Mouse (Mus musculus): ENCODE measurements around the gene Gse1. TPM values are rescaled to one million over a fixed set of nuclear protein-coding genes. Genes with fewer than 3 reads are reported as not detected.

Gene Gse1
- total and polyA plus RNA-seq, 3 experiments = 12.1 to 24.3 (median 21.0) TPM

DNA sequence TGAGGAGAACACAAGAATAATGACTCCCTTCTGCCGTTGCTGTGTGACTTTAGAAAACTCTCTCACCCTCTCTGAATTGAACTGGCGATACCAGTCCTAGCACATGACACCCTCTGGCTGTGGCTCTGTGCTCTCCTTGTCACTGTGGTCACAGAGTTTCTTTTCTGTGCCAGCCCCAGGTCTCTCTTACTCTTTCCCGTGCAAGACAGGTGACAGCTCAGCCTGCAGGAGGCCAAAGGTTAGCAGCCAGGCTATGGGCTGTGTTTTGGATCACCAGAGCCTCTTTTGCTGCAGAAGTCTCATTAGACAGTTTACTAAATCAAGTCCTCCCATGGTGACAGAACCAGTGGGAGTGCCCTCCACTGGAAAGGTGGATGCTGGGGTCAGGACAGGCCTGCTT lies 145.4 kb downstream of the Gse1 start:
- H3K9ac ChIP-seq (ENCODE audit: low read depth, low read length) = no peak overlapping the region
- DNase-seq = no peak
- H3K27ac ChIP-seq = no peak overlapping the region
- intact Hi-C loops (cut with DNase I) = no loop called here
- no peaks in the 10 kb centered on the region for H3K27me3 ChIP-seq (ENCODE audit: control insufficient read depth, insufficient read depth, low read length)
- TF ChIP-seq CTCF (IDR thresholded peaks at IDR 0.05) (no peak), POLR2A (IDR thresholded peaks at IDR 0.05; ENCODE audit: insufficient read depth, low read depth, low read length) (no peak), EP300 (IDR thresholded peaks at IDR 0.05; ENCODE audit: insufficient read depth, low read depth, low read length) (no peak)
- H3K79me2 ChIP-seq (replicated peaks; ENCODE audit: control insufficient read depth, insufficient read depth, low read length) = no peaks in the 10 kb centered on the region
- H3K4me3 ChIP-seq = no peak overlapping the region
- H3K36me3 ChIP-seq (ENCODE audit: control insufficient read depth, insufficient read depth, low read length) = no peaks in the 10 kb centered on the region
- peaks cover 28% of the 10 kb centered on the region for H3K4me1 ChIP-seq (ENCODE audit: control insufficient read depth, insufficient read depth, low read length)
- 73% methylated on average over 3 of the region's 3 CpGs for WGBS

DNA sequence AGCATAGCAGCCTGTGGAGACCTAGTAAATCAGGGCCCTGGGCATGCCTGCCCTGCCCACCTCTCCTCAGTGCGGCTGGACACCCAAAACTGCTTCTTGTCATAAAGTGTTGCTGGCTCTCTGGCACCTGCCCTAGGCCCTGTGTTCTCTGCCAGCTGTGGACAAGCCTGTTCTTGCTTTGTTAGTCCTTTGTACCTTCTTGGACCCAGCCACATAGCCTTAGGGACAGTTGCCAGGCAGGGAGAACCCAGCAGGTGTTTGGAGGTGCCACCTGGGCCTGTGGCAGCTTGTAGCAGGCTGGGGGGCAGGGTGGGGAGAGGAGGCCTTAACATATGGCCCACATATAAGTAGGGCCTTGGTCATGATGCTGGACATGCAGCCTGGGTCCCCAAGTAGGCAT lies 145.8 kb downstream of the Gse1 start:
- Histone ChIP-seq H3K4me1 (ENCODE audit: control insufficient read depth, insufficient read depth, low read length) (peaks cover 27% of the 10 kb centered on the region), H3K9ac (ENCODE audit: low read depth, low read length) (no peak overlapping the region), H3K27me3 (ENCODE audit: control insufficient read depth, insufficient read depth, low read length) (no peaks in the 10 kb centered on the region), H3K79me2 (replicated peaks; ENCODE audit: control insufficient read depth, insufficient read depth, low read length) (no peaks in the 10 kb centered on the region), H3K27ac (no peak overlapping the region), H3K36me3 (ENCODE audit: control insufficient read depth, insufficient read depth, low read length) (no peaks in the 10 kb centered on the region), H3K4me3 (no peak overlapping the region)
- intact Hi-C loops (cut with DNase I) = no loop called here
- TF ChIP-seq CTCF (IDR thresholded peaks at IDR 0.05) (no peak), POLR2A (IDR thresholded peaks at IDR 0.05; ENCODE audit: insufficient read depth, low read depth, low read length) (no peak), EP300 (IDR thresholded peaks at IDR 0.05; ENCODE audit: insufficient read depth, low read depth, low read length) (no peak)
- 85% methylated on average over 1 of the region's 1 CpGs for WGBS
- no peak for DNase-seq

DNA sequence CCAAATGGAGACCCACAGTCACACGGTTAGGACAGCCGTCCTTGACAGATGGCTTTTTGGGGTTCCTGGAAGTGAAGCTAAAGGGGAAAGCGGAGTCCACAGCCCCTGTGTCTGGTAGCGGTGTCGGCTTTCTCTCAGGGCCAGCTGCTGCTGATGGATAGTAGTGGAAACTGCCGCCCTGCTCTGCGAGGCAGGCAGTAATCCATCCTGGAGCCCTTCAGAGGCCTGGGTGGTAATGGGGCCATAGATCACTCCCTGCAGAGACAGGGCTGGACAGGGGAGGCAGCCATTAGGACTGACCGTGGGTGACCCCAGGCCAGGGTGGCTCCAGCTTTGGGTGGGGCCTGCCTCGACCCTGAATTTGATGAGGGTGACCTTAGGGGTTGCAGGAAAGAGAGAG lies 146.3 kb downstream of the Gse1 start:
- no peak overlapping the region for H3K27ac ChIP-seq
- intact Hi-C loops (cut with DNase I) = no loop called here
- no peaks in the 10 kb centered on the region for H3K27me3 ChIP-seq (ENCODE audit: control insufficient read depth, insufficient read depth, low read length)
- no peak overlapping the region for H3K4me3 ChIP-seq
- H3K79me2 ChIP-seq (replicated peaks; ENCODE audit: control insufficient read depth, insufficient read depth, low read length) = no peaks in the 10 kb centered on the region
- no peak for DNase-seq
- TF ChIP-seq CTCF (IDR thresholded peaks at IDR 0.05) = no peak
- no peak for TF ChIP-seq POLR2A (IDR thresholded peaks at IDR 0.05; ENCODE audit: insufficient read depth, low read depth, low read length)
- no peak for TF ChIP-seq EP300 (IDR thresholded peaks at IDR 0.05; ENCODE audit: insufficient read depth, low read depth, low read length)
- peaks cover 23% of the 10 kb centered on the region for H3K4me1 ChIP-seq (ENCODE audit: control insufficient read depth, insufficient read depth, low read length)
- no peaks in the 10 kb centered on the region for H3K36me3 ChIP-seq (ENCODE audit: control insufficient read depth, insufficient read depth, low read length)
- WGBS = 88% methylated on average over 9 of the region's 9 CpGs
- no peak overlapping the region for H3K9ac ChIP-seq (ENCODE audit: low read depth, low read length)

DNA sequence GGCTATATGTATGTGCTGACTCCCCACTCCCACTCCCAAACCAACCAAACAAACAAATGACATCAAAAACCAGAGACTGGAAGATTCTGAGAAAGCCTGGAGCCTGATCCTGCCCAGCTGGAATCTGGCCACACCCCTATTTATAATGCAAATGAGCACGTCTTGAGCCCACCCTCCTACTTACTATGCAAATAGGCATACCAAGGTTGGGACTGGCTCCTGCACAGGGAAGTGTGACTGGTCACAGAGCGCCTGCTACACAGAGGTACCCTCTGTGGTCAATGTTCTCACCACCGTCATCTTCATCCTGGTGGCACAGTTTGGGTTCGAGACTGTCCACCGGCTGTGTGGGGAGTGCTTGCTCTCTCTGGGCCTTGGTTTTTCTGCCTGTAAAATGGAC lies 146.9 kb downstream of the Gse1 start:
- H3K27ac ChIP-seq = no peak overlapping the region
- no peaks in the 10 kb centered on the region for H3K27me3 ChIP-seq (ENCODE audit: control insufficient read depth, insufficient read depth, low read length)
- no peak overlapping the region for H3K9ac ChIP-seq (ENCODE audit: low read depth, low read length)
- no peak for DNase-seq
- H3K4me1 ChIP-seq (ENCODE audit: control insufficient read depth, insufficient read depth, low read length) = peaks cover 18% of the 10 kb centered on the region
- H3K4me3 ChIP-seq = no peak overlapping the region
- no peaks in the 10 kb centered on the region for H3K36me3 ChIP-seq (ENCODE audit: control insufficient read depth, insufficient read depth, low read length)
- WGBS = 74% methylated on average over 5 of the region's 5 CpGs
- no peaks in the 10 kb centered on the region for H3K79me2 ChIP-seq (replicated peaks; ENCODE audit: control insufficient read depth, insufficient read depth, low read length)
- TF ChIP-seq POLR2A (IDR thresholded peaks at IDR 0.05; ENCODE audit: insufficient read depth, low read depth, low read length) (no peak), EP300 (IDR thresholded peaks at IDR 0.05; ENCODE audit: insufficient read depth, low read depth, low read length) (no peak), CTCF (IDR thresholded peaks at IDR 0.05) (no peak)
- intact Hi-C loops (cut with DNase I) = no loop called here

DNA sequence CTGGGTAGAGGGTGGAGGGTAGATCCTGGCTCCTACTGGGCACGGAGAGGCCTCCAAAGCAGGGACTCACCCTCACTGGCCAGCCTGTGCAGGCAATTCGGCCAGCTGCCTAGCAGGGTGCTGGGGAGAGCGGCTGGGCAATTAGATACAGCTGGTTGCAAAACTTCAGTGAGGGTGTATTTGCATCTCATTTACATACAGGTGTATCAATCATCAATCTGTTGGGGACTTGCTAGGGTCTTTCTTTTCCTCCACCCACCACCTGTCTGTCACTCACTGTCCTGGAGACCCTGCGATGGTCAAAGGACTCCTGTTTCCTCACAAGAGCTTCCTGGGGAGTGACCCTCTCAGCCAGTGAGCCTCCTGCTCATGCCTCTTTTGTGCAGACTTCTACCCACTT lies 148.0 kb downstream of the Gse1 start:
- Histone ChIP-seq H3K9ac (ENCODE audit: low read depth, low read length) (no peak overlapping the region), H3K27ac (no peak overlapping the region), H3K4me1 (ENCODE audit: control insufficient read depth, insufficient read depth, low read length) (peaks cover 11% of the 10 kb centered on the region)

DNA sequence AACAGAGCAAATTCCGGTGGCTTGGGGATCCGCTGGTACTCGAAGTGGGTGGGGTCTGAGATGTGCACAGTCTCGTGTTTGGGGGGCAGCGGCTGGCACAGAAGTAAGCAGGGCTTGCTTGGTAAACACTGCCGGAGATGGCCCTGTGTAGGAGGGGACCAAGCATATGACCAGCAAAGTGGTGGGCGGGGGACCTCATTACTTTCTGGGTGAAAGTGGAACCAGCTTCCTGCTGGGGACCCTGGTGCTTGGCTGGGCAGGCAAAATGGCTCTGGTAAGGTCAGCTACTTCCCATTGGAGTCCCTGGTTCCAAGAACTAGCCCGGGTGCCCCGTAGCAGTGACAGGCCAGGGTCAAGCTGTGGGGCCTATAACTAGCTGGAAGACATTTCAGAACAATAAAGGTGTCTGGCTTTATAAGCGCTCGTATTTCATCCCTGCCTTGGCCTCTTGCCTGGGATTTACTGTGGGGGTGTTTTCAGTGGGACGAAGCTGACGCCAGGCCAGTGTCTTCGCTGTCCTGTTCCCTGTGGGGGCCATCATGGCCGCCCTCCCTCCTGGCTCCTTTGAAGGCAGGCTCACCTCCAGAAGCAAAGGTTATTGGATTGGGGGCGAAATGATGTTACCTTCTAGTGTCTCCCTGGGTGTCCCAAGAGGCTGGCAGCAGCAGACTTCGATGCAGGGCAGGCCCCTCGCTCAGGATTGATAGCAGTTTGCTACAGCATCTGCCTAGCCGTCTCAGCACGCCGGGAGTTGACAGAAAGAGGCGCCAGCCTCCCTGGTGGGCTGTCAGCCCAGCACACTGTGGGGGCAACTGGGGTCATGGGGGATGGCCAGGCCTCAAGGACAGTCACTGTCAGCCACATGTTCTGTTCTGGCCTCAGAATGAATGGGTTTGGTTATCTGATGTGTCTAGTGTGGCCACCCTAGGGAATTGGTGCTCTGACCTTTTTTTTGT lies 148.9 kb downstream of the Gse1 start:
- intact Hi-C loops (cut with DNase I) = no loop called here

More for the DNA sequence above, 148.0 kb downstream of the Gse1 start:
- TF ChIP-seq CTCF (IDR thresholded peaks at IDR 0.05) (no peak), POLR2A (IDR thresholded peaks at IDR 0.05; ENCODE audit: insufficient read depth, low read depth, low read length) (no peak), EP300 (IDR thresholded peaks at IDR 0.05; ENCODE audit: insufficient read depth, low read depth, low read length) (no peak)
- Histone ChIP-seq H3K4me3 (no peak overlapping the region), H3K36me3 (ENCODE audit: control insufficient read depth, insufficient read depth, low read length) (no peaks in the 10 kb centered on the region), H3K79me2 (replicated peaks; ENCODE audit: control insufficient read depth, insufficient read depth, low read length) (no peaks in the 10 kb centered on the region), H3K27me3 (ENCODE audit: control insufficient read depth, insufficient read depth, low read length) (no peaks in the 10 kb centered on the region)
- intact Hi-C loops (cut with DNase I) = no loop called here
- no peak for DNase-seq
- whole genome bisulfite sequencing = 91% methylated on average over 4 of the region's 4 CpGs

More for the DNA sequence above, 148.9 kb downstream of the Gse1 start:
- H3K4me1 ChIP-seq (ENCODE audit: control insufficient read depth, insufficient read depth, low read length) = peaks cover 8% of the 10 kb centered on the region
- H3K4me3 ChIP-seq = no peak overlapping the region
- no peak overlapping the region for H3K9ac ChIP-seq (ENCODE audit: low read depth, low read length)
- no peaks in the 10 kb centered on the region for H3K79me2 ChIP-seq (replicated peaks; ENCODE audit: control insufficient read depth, insufficient read depth, low read length)
- TF ChIP-seq EP300 (IDR thresholded peaks at IDR 0.05; ENCODE audit: insufficient read depth, low read depth, low read length) (no peak), POLR2A (IDR thresholded peaks at IDR 0.05; ENCODE audit: insufficient read depth, low read depth, low read length) (no peak), CTCF (IDR thresholded peaks at IDR 0.05) (no peak)
- H3K36me3 ChIP-seq (ENCODE audit: control insufficient read depth, insufficient read depth, low read length) = no peaks in the 10 kb centered on the region
- WGBS = 73% methylated on average over 22 of the region's 22 CpGs
- DNase-seq = no peak
- H3K27me3 ChIP-seq (ENCODE audit: control insufficient read depth, insufficient read depth, low read length) = no peaks in the 10 kb centered on the region
- no peak overlapping the region for H3K27ac ChIP-seq

Measured in heart, adult 2 months (tissue).